Mouse (Mus musculus) layer of hippocampus, adult 18-20 months (tissue): ENCODE data around the gene Gnl2. TPM values are rescaled to one million over a fixed set of nuclear protein-coding genes. Genes with fewer than 3 reads are reported as not detected.

Experiments
- DNase-seq, 2 experiments: peaks; one replicate each; pipeline ENCODE4 v3.0.0; 2022; ENCODE audit warnings: low spot score in 2 of 2
- total RNA-seq, 2 experiments: library from RNA; stranded (reverse); gene quantifications; 2 replicates each; pipeline ENCODE4 v1.2.3; 2021

Gene Gnl2
- total RNA-seq, 2 experiments from 2014 or later: 54.8 to 62.3 TPM

DNA sequence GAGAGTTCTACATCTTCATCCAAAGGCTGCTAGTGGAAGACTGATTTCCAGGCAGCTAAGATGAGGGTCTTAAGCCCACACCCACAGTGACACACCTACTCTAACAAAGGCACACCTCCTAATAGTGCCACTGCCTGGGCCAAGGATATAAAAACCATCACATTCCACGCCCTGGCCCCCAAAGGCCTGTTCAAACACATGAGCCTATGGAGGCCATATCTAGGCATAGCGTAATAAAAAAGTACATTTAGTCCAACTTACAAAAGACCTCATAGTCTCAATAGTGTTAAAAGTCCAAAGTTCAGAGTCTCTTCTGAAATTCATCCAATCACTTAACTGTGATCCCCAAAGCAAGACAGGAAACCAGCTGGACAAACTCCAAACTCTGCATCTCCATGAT, 62.3 kb downstream of the Gnl2 start:
- DNase-seq: no peak

DNA sequence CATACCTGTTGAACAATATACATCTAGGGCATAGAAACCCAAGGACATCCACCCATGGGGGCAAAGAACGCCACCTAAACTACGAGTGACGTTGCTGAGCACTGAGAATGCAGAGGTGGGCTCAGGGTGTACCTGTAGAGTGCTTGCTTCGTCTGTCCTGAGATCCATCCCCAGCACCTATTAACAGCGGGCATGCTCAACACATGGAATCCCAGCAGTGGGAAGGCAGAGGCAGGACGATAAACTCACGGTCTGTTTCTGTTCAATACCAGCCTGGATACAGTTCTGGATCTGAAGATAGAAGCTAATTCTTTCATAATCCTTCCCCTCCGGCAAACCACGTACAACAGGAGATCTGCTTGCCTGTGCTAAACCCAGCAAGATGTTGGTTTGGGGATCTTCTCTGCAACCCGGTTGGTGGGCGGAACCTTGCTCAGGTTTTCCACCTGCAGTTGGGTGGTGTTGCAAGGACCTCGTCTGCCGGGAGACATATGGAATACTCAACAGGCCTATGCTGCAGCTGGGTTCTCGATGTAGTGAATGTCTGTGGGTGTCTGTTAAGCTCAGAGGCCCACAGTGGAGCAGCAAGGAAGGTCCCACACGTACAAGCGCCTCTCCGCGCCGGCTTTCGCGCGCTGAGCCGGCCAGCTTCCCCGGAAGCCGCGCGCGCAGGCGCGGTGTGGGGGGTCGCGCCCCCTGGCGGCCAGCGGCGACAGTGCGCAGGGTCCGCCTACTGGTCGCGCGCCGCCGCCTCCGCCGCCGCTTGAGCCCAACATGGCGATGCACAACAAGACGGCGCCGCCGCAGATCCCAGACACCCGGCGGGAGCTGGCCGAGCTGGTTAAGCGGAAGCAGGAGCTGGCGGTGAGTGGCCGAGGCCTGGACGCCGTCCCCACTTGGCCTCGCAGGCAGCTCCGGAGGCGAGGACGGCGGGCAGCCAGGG, 68.3 kb downstream of the Gnl2 start, which contains the start of gene Meaf6:
Gene Meaf6, plus strand, starts transcription at position 732 of the 943 bp plus-strand sequence.
- DNase-seq: peak; percentile 87 to 95

DNA sequence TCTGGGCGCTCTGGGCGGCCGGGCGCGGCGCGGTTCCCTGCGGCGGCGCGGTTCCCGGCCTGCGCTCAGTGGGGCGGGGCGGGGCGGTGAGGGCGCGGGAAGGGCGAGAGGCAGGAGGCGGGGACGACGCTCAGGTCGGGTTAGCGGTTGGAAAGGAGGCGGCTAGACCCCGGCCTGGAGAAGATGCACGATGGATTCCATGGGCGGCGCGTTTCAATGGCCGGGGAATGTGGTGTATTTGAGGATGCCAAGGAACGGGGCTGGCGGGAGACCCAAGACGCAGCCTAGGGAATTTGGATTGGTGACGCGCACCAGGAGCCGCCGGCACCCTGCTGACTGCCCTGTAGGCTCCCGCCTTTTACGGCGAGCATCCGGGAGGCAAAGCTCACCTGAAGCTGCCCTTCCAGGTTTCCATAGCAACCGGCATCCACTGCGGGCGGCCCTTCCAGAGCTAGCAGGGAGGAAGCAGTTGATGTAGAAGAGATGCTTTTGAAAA, 69.0 kb downstream of the Gnl2 start:
- DNase-seq: peak; percentile 69

DNA sequence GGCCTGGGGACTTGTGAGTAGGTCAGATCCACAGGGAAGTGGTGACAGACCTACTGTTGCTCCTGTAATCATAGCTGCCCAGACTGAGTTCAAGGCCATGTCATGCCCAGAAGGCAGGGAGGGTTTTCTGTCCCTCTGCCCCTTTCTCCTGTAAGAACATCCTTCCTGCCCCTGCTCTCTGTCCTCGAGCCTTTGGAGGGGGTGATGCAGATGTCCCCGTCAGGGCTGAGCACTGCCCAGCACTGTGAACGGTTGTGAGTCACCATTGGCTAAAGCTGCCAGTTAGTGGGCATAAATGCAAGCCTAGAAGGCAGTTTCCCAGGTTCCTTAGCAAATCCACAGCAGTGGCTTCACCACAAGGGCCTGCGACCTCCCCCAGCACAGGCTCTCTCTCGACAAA, 76.6 kb downstream of the Gnl2 start:
- no peak for DNase-seq

GRCm38 (mm10) chr4:125096066-125096465, 79.7 kb downstream of the Gnl2 start:
- DNase-seq: no peak

- no peak for DNase-seq
These were observed 81.0 kb downstream of the Gnl2 start for GRCm38 (mm10) chr4:125097412-125097811.

GRCm38 (mm10) chr4:125099458-125099857, 83.1 kb downstream of the Gnl2 start:
- DNase-seq: peak; percentile 66 to 85

DNA sequence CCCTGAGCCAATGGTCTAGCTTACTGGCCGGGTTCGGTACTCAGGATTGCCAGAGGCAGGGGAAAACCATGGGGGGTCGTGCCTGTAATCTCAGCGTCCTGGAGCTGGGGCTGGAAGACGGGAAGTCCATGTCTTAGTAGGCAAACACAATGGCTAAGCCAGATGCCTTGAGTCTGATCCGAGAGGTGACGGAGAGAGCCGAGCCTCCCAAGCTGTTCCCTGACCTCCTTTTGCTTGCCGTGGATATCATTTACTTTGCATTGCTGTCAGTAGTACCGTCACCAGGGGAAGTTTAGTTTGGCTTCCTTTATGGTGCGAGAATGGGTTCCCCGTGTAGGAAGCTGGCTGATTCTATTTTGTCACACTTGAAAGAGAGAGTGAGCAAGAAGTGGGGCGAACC, 84.9 kb downstream of the Gnl2 start:
- DNase-seq: no peak

Other genes with a start within 250 kb of the Gnl2 start
- 10 to 100 TPM; 26.0 to 29.3 TPM for gene Mtf1, start 214.5 kb upstream of the Gnl2 start, total RNA-seq
- gene Yrdc, start 165.9 kb upstream of the Gnl2 start, total RNA-seq: 10 to 100 TPM; 34.3 to 36.6 TPM
- 10 to 100 TPM; 79.5 to 89.0 TPM for gene 1110065P20Rik, start 165.4 kb upstream of the Gnl2 start, total RNA-seq
- 10 to 100 TPM; 51.5 to 52.1 TPM for gene Maneal, start 154.4 kb upstream of the Gnl2 start, total RNA-seq
- 10 to 100 TPM; 39.0 to 42.3 TPM for gene Epha10, start 135.7 kb upstream of the Gnl2 start, total RNA-seq
- gene 9930104L06Rik, start 79.5 kb upstream of the Gnl2 start, total RNA-seq: 10 to 100 TPM; 21.1 to 24.9 TPM
- 1 to 10 TPM; 1.3 to 1.8 TPM for gene Cdca8, start 77.3 kb upstream of the Gnl2 start, total RNA-seq
- 1 to 10 TPM; 8.2 to 8.3 TPM for gene Rspo1, start 30.2 kb upstream of the Gnl2 start, total RNA-seq
- gene Dnali1, start 49.1 kb downstream of the Gnl2 start, total RNA-seq: 1 to 10 TPM in 1 of 2 experiments, under 1 TPM in 1; 0.84 to 1.1 TPM
- 10 to 100 TPM; 13.8 to 15.4 TPM for gene Snip1, start 50.1 kb downstream of the Gnl2 start, total RNA-seq
- 100 to 1,000 TPM; 113 to 118 TPM for gene Meaf6, start 68.5 kb downstream of the Gnl2 start, total RNA-seq
- 1 to 10 TPM in 1 of 2 experiments, under 1 TPM in 1; 0.99 to 1.3 TPM for gene Zc3h12a, start 111.3 kb downstream of the Gnl2 start, total RNA-seq